Mouse (Mus musculus) CH12.LX (cell line): ENCODE results near the gene Cdh22. TPM values are rescaled to one million over a fixed set of nuclear protein-coding genes. Genes with fewer than 3 reads are reported as not detected.

Experiments used
- DNase-seq: peaks from one replicate; pipeline ENCODE4 v3.0.0-alpha.2; 2013; ENCODE audit errors: extremely low read depth
- H3K27ac ChIP-seq: 2 replicates; pipeline ENCODE4 v1.5.1; 2012; ENCODE audit warnings: low read depth, mild to moderate bottlenecking, control low read depth, moderate library complexity; ENCODE audit not compliant: insufficient read depth
- H3K27me3 ChIP-seq: replicated peaks from 2 replicates; pipeline ENCODE3; 2012; ENCODE audit warnings: inconsistent platforms
- H3K36me3 ChIP-seq, 2 experiments: replicated peaks in 1 of 2; 2 replicates each; pipeline versions ENCODE3 to v1.6.1; 2012; ENCODE audit warnings: inconsistent platforms in 1 of 2, low read length in 1 of 2, mild to moderate bottlenecking in 1 of 2, mixed read lengths in 1 of 2, moderate library complexity in 1 of 2; ENCODE audit not compliant: control insufficient read depth in 1 of 2, insufficient read depth in 1 of 2
- H3K4me1 ChIP-seq, 2 experiments: 2 replicates each; pipeline ENCODE4 v1.6.1; 2012; ENCODE audit warnings: inconsistent platforms in 1 of 2, moderate library complexity in 1 of 2; ENCODE audit not compliant: insufficient read depth in 2 of 2, control insufficient read depth in 1 of 2
- H3K4me2 ChIP-seq: 2 replicates; pipeline ENCODE4 v1.6.1; 2012; ENCODE audit warnings: low read depth, mild to moderate bottlenecking, control low read depth; ENCODE audit not compliant: poor library complexity, insufficient read depth, severe bottlenecking
- H3K4me3 ChIP-seq, 3 experiments: fragments of 150-350 bp in 1 of 3; sonication (generic) in 1 of 3; replicated peaks in 1 of 3; 2 replicates each; pipeline versions ENCODE3 to v1.5.1; 2011 to 2012; ENCODE audit warnings: low read depth in 2 of 3, low read length in 2 of 3, mild to moderate bottlenecking in 2 of 3, moderate library complexity in 2 of 3, control low read depth in 1 of 3, improper control_type of control experiment in 1 of 3, inconsistent platforms in 1 of 3, mixed read lengths in 1 of 3; ENCODE audit not compliant: poor library complexity in 1 of 3
- H3K79me2 ChIP-seq: replicated peaks from 2 replicates; pipeline ENCODE4 v1.6.1; 2012; ENCODE audit warnings: mild to moderate bottlenecking, moderate library complexity; ENCODE audit not compliant: control insufficient read depth, poor library complexity, insufficient read depth, severe bottlenecking; ENCODE audit errors: extremely low read depth
- H3K9ac ChIP-seq: 2 replicates; pipeline ENCODE4 v1.6.1; 2012; ENCODE audit warnings: low read depth, mild to moderate bottlenecking, control low read depth, moderate library complexity; ENCODE audit not compliant: insufficient read depth
- H3K9me3 ChIP-seq: replicated peaks from 2 replicates; pipeline ENCODE3; 2012; ENCODE audit warnings: low read length, inconsistent platforms, mixed read lengths
- CHD1 ChIP-seq: IDR thresholded peaks from 2 replicates; pipeline ENCODE4 v1.6.1; 2012; ENCODE audit warnings: low read depth, low read length, improper control_type of control experiment, inconsistent platforms
- E2F4 ChIP-seq: IDR thresholded peaks from 2 replicates; pipeline ENCODE4 v1.6.1; 2011; ENCODE audit warnings: low read depth, low read length, improper control_type of control experiment; ENCODE audit not compliant: insufficient replicate concordance
- JUN ChIP-seq: IDR thresholded peaks from 2 replicates; pipeline ENCODE4 v1.6.1; 2011; ENCODE audit warnings: low read depth, mild to moderate bottlenecking, low read length, improper control_type of control experiment, moderate library complexity; ENCODE audit not compliant: insufficient read depth
- MAX ChIP-seq: IDR thresholded peaks from 2 replicates; pipeline ENCODE4 v1.6.1; 2011; ENCODE audit warnings: low read length, improper control_type of control experiment
- MXI1 ChIP-seq: IDR thresholded peaks from 2 replicates; pipeline ENCODE4 v1.6.1; 2011; ENCODE audit warnings: mild to moderate bottlenecking, low read depth, low read length, improper control_type of control experiment
- NELFE ChIP-seq: IDR thresholded peaks from 2 replicates; pipeline ENCODE4 v1.6.1; 2011; ENCODE audit warnings: low read depth, low read length, improper control_type of control experiment
- POLR2A ChIP-seq: IDR thresholded peaks from 2 replicates; pipeline ENCODE4 v1.6.1; 2011; ENCODE audit warnings: low read depth, mild to moderate bottlenecking, improper control_type of control experiment, low read length
- SIN3A ChIP-seq: IDR thresholded peaks from 2 replicates; pipeline ENCODE4 v1.6.1; 2012; ENCODE audit warnings: low read length, improper control_type of control experiment, inconsistent platforms
- TCF12 ChIP-seq: IDR thresholded peaks from 2 replicates; pipeline ENCODE4 v1.6.1; 2014; ENCODE audit warnings: low read depth, mild to moderate bottlenecking, inconsistent platforms, low read length, improper control_type of control experiment
- UBTF ChIP-seq: IDR thresholded peaks from 2 replicates; pipeline ENCODE4 v1.6.1; 2012; ENCODE audit warnings: low read depth, mild to moderate bottlenecking, inconsistent platforms, low read length, improper control_type of control experiment, moderate library complexity
- USF2 ChIP-seq: conservative IDR thresholded peaks from 2 replicates; pipeline ENCODE4 v1.6.1; 2011; ENCODE audit warnings: low read depth, low read length, improper control_type of control experiment
- ZKSCAN1 ChIP-seq: IDR thresholded peaks from 2 replicates; pipeline ENCODE4 v1.6.1; 2012; ENCODE audit warnings: low read depth, inconsistent platforms, low read length, improper control_type of control experiment, borderline replicate concordance
- ZNF384 ChIP-seq: IDR thresholded peaks from 2 replicates; pipeline ENCODE4 v1.6.1; 2012; ENCODE audit warnings: low read depth, low read length, improper control_type of control experiment, inconsistent platforms
- dilution Hi-C: fragments of 300-500 bp; cut with MboI; formaldehyde crosslinking; loops from 2 replicates; pipeline ENCODE4 v1.14.3; 2020; ENCODE audit warnings: low sequenced_read_pairs; ENCODE audit not compliant: extremely low pct_unique_long_range_greater_than_20kb, extremely low pct_ligation_motif_present
- in situ Hi-C: fragments of 300-500 bp; cut with MboI; formaldehyde crosslinking; loops from 3 replicates; pipeline ENCODE4 v1.14.3; 2019; ENCODE audit warnings: low sequenced_read_pairs, low pct_ligation_motif_present, low pct_unique_long_range_greater_than_20kb, mixed read lengths
- polyA plus RNA-seq: library from polyadenylated mRNA; unstranded; fragments of >175 nt; gene quantifications from 2 replicates; pipeline ENCODE4 v1.2.1, GENCODE M21; 2012; ENCODE audit warnings: low read depth; ENCODE audit not compliant: insufficient read length
- total RNA-seq, 2 experiments: library from RNA; depleted of rRNA; stranded (reverse); fragments of 300-350 nt in 1 of 2; fragments of >200 nt in 1 of 2; gene quantifications; 2 replicates each; pipeline ENCODE4 v1.2.3; 2012 to 2014

Gene Cdh22
- total and polyA plus RNA-seq, 3 experiments: 0.08 TPM; not detected in 2

DNA sequence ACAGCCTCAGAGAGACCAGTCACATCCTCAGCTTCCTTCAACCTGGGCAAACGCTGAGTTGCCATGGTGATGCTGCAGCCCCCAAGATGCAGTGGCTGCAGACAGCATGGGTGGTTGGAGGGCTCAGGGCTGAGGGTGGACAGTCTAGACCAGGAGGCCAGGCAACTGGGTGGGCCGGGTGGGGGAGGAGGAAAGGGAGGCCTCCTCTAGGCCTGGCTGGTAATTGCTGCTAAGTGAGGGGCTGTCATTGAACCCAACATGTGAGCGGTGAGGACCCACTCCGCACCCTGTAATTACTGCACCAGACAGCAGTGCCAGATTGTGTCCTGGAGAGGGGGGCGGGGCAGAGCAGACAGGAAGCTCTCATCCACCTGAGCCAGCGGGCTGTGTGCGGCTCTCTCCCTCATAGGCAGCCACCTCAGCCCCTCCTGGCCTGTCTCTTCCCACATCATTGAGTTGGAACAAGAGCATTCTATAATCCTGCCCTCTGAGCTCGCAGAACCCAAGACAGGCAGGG lies 40.5 kb upstream of the Cdh22 start:
- H3K9ac ChIP-seq: no peak overlapping the region
- TF ChIP-seq CHD1 (no peak), ZNF384 (no peak), TCF12 (no peak), USF2 (no peak), ZKSCAN1 (no peak), NELFE (no peak)
- peaks cover 10% of the 10 kb centered on the region for H3K27me3 ChIP-seq
- dilution Hi-C loops: no loop called here
- no peak overlapping the region for H3K4me3 ChIP-seq
- no peak overlapping the region for H3K4me2 ChIP-seq
- H3K4me1 ChIP-seq: peaks cover 5 to 17% of the 10 kb centered on the region in 2 experiments
- no peaks in the 10 kb centered on the region for H3K79me2 ChIP-seq
- H3K36me3 ChIP-seq: peaks cover 25 to 43% of the 10 kb centered on the region in 2 experiments
- H3K27ac ChIP-seq: no peak overlapping the region
- H3K9me3 ChIP-seq: no peaks in the 10 kb centered on the region
- DNase-seq: no peak
- in situ Hi-C loops: no loop called here

DNA sequence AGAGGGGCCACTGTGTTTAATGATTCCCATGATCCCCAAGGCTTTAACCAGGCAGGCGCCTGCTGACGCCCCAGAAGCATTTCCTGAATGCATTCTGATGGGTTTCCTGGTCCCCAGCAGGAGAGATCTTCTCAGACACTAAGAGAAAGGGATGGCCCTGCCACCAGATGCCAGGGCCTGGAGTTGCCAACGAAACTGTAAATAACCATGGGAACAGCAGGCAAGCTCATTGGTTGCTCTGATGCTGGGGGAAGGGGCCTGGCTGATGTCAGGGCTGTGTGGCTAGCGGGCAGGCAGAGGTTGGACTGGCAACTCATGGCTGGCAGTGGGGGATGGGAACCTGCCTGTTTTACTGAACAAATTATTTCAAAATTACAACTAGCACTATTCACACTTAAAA lies 38.9 kb upstream of the Cdh22 start:
- H3K79me2 ChIP-seq: no peaks in the 10 kb centered on the region
- in situ Hi-C loops (loop anchor here (5.0 kb wide), 2 partner anchors 89 to 196 kb away; no protein-coding TSS in a partner anchor), dilution Hi-C loops (no loop called here)
- H3K9me3 ChIP-seq: no peaks in the 10 kb centered on the region
- H3K4me2 ChIP-seq: no peak overlapping the region
- TF ChIP-seq MXI1: no peak
- TF ChIP-seq UBTF: no peak
- no peak for TF ChIP-seq E2F4
- no peak for TF ChIP-seq JUN
- no peak for TF ChIP-seq POLR2A
- no peak for TF ChIP-seq ZNF384
- TF ChIP-seq NELFE: no peak
- no peak for TF ChIP-seq SIN3A
- TF ChIP-seq MAX: no peak
- TF ChIP-seq USF2: no peak
- no peak overlapping the region for H3K4me3 ChIP-seq
- DNase-seq: no peak
- H3K9ac ChIP-seq: no peak overlapping the region
- H3K27ac ChIP-seq: no peak overlapping the region
- peaks cover 16 to 27% of the 10 kb centered on the region in 2 experiments for H3K36me3 ChIP-seq
- peaks cover 5 to 18% of the 10 kb centered on the region in 2 experiments for H3K4me1 ChIP-seq
- H3K27me3 ChIP-seq: peaks cover 18% of the 10 kb centered on the region

DNA sequence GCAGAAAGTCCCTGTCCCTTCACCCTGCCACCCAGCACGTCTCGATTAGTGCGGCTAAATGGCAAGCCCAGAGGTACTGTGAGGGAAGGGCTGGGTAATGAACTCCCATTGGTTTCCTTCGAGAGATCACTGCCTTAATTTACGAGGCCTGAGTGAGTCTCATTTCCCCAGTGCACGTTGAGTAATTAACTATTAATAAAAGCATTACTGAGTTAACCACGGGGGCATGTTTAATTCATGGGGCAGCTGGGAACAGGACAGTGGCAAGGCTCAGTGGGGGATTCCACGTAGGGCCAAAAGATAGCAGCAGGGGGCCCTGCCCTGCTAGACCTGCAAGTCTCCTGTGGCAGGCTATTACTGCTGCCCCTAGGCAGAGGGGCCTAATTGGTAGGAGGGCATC lies 36.7 kb upstream of the Cdh22 start:
- H3K9ac ChIP-seq: no peak overlapping the region
- no peak for TF ChIP-seq CHD1
- no peak overlapping the region for H3K4me2 ChIP-seq
- in situ Hi-C loops (loop anchor here (5.0 kb wide), 2 partner anchors 91 to 194 kb away; no protein-coding TSS in a partner anchor), dilution Hi-C loops (no loop called here)
- H3K27me3 ChIP-seq: peaks cover 37% of the 10 kb centered on the region
- no peak overlapping the region for H3K27ac ChIP-seq
- no peak overlapping the region for H3K4me3 ChIP-seq
- no peak for DNase-seq
- peaks cover 5 to 18% of the 10 kb centered on the region in 2 experiments for H3K4me1 ChIP-seq
- H3K9me3 ChIP-seq: no peaks in the 10 kb centered on the region
- peaks cover 0 to 4% of the 10 kb centered on the region in 2 experiments for H3K36me3 ChIP-seq
- no peaks in the 10 kb centered on the region for H3K79me2 ChIP-seq
